Mouse (Mus musculus) CD4-positive naive resting alpha-beta T cell, adult 76 days (primary cell): ENCODE measurements around the gene Olfr1349. TPM values are rescaled to one million over a fixed set of nuclear protein-coding genes. Genes with fewer than 3 reads are reported as not detected.

Experiments
- total RNA-seq: library from RNA; stranded (reverse); gene quantifications from one replicate; pipeline ENCODE4 v1.2.4, GENCODE M21; 2023

Olfr1349 gene
- total RNA-seq, result not detected

GRCm38 (mm10) chr7:6522850-6523249 is at the start of gene Olfr1349:
TSS of gene Olfr1349 (minus strand) at chr7:6522950.

GRCm38 (mm10) chr7:6564541-6564940 is 41.8 kb upstream of the Olfr1349 start, which contains the start of gene Olfr1350:
TSS of gene Olfr1350 (plus strand) at chr7:6564841.

GRCm38 (mm10) chr7:6508648-6509047 is 14.1 kb downstream of the Olfr1349 start, which contains the start of gene Olfr1348:
TSS of gene Olfr1348 (minus strand) at chr7:6508748.

GRCm38 (mm10) chr7:6499655-6500054 is 23.1 kb downstream of the Olfr1349 start, which contains the start of gene Olfr1347:
TSS of gene Olfr1347 (minus strand) at chr7:6499755.

GRCm38 (mm10) chr7:6486841-6487240 is 35.9 kb downstream of the Olfr1349 start, which contains the start of gene Olfr5:
TSS of gene Olfr5 (minus strand) at chr7:6486941.

GRCm38 (mm10) chr7:6466951-6467350 is 55.8 kb downstream of the Olfr1349 start, which contains the start of gene Olfr1346:
TSS of gene Olfr1346 (plus strand) at chr7:6467101.

Other genes starting within 250 kb of the Olfr1349 start
- gene Zfp667, start 236.4 kb downstream of the Olfr1349 start, total RNA-seq, result 5.9 TPM
- 0.50 TPM for gene Zfp583, start 191.7 kb downstream of the Olfr1349 start, total RNA-seq
- gene Gm3854, start 179.2 kb downstream of the Olfr1349 start, total RNA-seq, result 0.97 TPM
- gene Zfp78, start 159.7 kb downstream of the Olfr1349 start, total RNA-seq, result 2.3 TPM
- 8.3 TPM for gene Zfp28, start 139.7 kb downstream of the Olfr1349 start, total RNA-seq
- 1.8 TPM for gene Smim17, start 124.2 kb downstream of the Olfr1349 start, total RNA-seq
- not detected for gene Gm20715, start 112.7 kb downstream of the Olfr1349 start, total RNA-seq
- not detected for gene Olfr1344, start 84.3 kb downstream of the Olfr1349 start, total RNA-seq
- gene Olfr1336, start 66.8 kb downstream of the Olfr1349 start, total RNA-seq, result not detected
- gene Olfr1346, start 55.8 kb downstream of the Olfr1349 start, total RNA-seq, result not detected
- not detected for gene Olfr5, start 36.0 kb downstream of the Olfr1349 start, total RNA-seq
- not detected for gene Olfr1347, start 23.2 kb downstream of the Olfr1349 start, total RNA-seq
- not detected for gene Olfr1348, start 14.2 kb downstream of the Olfr1349 start, total RNA-seq
- not detected for gene Olfr1350, start 41.9 kb upstream of the Olfr1349 start, total RNA-seq
- gene Zim1, start 173.5 kb upstream of the Olfr1349 start, total RNA-seq, result not detected
- not detected for gene Peg3, start 207.5 kb upstream of the Olfr1349 start, total RNA-seq
- not detected for gene Usp29, start 207.6 kb upstream of the Olfr1349 start, total RNA-seq